Mouse (Mus musculus) regulatory T cell (primary cell): ENCODE measurements at regions not wholly inside any gene's neighbourhood (a gene's known extent, or its start where the extent isn't known, plus 50 kb on each side); places are given as distances from the start of the nearest gene placed in this dataset.

ENCODE experiments used
- in situ Hi-C: fragments of 300-600 bp; cut with MboI, MseI; formaldehyde crosslinking; loops from one replicate; pipeline ENCODE4 v1.15.1; 2025; ENCODE audit warnings: high pct_unique_total_duplicates

DNA sequence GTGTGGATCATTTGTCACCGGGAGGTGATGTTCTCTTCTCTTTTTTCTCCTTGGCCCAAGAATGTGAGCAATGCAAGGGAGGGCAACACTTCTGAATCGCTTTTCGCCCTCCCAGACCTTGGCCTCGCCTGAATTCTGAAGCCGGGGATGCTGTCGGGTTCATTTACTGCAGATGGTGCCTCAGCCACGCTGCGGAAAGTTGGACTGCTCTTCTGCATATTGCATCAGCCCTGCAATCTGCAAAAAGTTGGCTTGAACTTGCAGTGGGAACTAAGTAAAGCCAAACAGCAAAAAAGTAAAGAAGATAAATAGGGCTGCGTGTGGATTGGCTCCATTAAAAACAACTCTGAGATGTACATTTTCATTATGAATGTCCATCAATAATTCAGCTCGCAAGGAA, 55.9 kb upstream of the Dok5 start:
- in situ Hi-C loops = no loop called here

DNA sequence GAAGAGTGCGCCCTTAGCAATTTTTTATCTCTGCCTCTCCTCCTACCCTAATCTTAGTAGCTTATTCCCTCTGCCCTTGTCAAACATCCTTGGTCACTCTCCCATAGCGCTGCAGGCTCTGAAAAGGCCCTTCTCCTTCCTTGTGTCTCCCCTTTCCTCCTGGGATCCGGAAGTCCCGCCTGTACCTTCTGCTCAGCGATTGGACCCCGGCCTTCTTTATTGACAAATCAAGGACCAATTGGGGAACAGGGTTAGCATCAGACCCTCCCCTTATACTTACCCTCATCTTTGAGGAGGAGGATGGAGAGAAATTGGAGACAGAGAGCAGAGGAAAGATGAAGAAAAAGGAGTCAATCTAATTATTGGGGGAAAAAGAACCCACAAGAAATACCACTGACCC, 57.9 kb upstream of the Dok5 start:
- in situ Hi-C loops = no loop called here

DNA sequence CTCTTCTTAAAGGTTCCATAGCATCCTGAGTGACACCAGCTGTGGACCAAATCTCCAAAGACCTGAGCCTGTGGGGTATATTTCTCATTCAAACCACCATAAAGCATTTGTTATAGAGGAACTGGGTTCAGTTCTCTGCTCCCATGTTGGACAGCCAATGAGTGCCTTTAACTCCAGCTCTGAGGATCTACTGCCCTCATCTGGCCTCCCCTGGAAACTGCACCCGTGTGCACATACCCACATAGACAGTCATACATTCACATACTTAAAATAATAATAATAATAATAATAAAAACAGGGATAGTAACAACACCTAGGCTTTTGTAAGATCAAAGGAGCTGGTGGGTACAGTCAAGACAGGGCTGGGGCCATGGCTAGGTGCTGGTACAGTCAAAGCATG, 58.8 kb upstream of the Dok5 start:
- in situ Hi-C loops = no loop called here

DNA sequence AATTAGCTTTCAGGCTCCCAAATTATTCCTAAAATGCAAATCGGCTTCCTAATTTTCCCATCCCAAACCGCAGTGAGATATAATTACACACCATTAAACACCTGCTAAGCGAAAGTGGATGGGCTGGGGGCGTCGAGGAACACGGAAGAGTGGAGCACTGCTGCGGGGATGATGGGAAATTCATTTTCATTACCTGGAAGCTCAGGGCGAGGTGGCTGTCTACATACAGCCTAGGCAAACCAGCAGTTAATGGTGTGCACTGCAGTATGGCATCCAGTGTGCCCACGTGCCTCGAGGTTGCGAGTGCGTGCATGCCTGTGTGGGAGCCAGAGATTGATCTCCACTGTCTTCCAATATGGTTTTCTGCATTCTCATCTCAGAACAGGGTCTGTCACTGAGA, 62.6 kb upstream of the Dok5 start:
- in situ Hi-C loops = no loop called here

DNA sequence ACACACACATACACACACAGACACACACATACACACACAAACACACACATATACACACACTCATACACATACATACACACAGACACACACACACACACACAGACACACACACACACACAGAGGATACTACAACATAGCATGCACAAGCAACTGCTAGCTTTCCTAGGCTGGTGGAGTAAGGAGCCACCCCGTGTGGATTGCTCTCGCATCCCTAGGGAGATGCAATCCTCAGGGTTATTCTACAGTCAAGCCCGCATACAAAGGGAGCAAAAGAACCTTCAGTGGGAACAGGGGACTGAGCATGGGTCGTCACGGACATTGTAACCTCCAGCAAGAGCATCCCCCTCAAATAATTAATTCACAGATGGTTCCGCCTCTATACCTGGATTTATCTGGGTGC, 63.1 kb upstream of the Dok5 start:
- in situ Hi-C loops = no loop called here

DNA sequence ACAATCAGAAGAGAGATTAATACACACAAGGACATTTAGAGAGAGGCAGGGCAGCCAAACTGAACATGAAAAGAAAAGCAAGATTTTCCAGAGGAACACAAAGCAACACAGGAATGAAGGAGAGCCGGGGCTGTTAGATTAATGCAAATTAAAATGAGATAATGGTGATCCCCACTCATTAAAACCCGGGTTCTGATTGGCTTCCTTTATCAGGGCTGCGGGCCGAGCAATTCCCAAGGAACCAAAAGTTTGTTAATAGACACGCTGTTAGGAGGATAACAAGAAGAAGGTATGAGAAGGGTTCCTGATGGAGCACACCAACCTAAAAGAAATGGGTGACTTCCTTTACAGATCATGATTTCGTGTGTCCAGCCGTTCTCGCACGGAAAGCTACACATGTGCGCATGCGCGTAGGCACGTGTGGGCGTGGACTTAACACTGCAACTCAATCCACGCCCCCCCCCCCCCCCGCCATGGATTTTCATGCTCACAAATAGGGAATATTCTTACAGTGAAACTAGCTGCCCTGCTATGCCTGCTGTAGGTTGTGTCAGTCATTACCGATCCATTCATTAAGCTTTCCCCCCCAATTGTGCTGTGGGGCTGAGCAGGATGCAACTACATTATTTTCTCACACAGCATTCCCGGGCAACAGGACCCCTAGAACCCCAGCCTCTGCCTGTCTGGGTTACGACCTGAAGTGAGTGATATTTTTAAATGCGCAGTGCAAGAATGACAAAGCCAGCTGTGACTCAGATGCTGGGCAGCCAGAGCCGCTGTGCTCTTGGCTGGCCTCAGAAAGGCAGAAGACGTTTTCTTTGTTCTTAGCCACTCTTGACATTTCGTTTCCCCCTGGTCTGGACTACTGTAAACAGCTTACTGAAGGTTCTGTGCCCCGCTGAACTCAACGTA, 60.5 kb upstream of the 4930470P17Rik start:
- in situ Hi-C loops = no loop called here

DNA sequence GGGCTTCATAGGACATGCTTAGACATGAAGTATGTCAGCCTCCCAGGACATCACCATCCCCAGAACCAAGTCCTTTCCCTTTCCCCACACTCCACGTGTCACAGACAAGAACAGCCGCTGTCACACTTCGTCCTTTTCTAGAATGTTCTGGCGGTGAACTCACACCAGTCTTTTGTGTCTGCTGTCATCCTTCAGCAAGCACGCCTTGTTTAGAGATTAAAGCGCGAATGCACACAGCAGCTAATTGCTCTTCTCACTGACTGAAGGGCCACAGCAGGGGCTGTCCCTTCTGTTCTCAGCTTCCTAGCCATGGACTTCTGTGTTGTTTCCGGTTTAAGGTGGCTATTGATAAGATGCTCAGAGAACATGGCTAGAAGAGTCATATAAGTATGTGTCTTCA, 57.5 kb upstream of the 4930470P17Rik start:
- in situ Hi-C loops = loop anchor here (5.0 kb wide), 1 partner anchor 83 kb away; no protein-coding TSS in a partner anchor

DNA sequence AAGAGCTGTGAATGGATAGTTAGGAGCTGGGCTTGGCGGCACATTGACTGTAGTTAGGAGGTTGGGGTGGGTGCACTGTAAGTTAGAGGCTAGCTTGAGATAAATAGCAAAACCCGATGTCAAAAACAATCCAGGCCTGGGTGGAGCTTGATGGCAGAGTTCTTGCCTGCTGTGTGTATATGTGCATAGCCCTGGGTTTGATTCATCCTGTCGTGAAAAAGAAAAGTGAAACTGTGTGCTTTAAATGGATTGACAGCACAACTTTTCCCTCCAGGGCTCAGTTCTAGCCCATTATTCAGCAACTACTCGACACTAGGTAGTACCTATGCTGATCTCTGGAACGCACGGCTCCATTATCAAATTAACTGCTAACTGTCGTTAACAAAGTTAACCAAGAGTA, 56.7 kb upstream of the 4930470P17Rik start:
- in situ Hi-C loops = loop anchor here (5.0 kb wide), 1 partner anchor 84 kb away; no protein-coding TSS in a partner anchor

DNA sequence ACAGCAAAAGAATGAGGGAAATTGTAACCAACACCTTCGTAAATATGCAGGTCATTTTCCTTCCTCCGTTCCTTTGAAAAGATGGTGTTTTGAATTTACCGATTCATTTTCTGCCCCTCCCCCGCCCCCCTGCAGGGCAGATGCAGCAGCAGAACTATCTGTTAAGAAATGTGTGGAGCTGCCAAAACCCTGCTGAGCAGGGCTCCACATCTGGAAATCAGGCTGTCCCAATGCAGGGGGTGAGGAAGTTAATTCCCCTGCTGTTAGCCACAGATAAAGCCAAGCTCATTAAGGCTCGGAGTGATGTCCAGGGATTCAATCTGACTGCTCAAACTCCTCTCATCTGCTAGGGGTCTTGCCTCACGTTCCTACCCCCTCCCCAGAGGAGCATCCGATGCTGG, 56.0 kb upstream of the 4930470P17Rik start:
- in situ Hi-C loops = loop anchor here (5.0 kb wide), 1 partner anchor 84 kb away; no protein-coding TSS in a partner anchor

DNA sequence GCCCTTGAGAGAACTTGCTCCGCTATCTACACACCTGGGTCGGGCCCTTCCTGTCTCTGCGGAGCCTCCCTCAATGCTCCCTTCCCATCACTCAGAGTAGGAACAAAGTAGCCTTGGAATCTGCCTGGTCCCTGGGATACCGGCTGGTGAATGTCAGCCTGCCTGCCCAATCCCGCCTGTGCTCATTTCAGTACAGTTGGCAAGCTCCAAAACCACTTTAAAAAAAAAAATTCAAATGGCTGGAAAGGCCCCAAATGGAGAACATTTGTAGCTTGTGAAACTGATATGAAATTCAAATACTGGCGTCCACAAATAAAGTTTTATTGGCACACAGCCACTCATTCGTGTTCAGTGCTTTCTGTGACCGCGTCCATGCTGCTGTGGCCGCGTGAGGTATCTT, 50.3 kb upstream of the 4930470P17Rik start:
- in situ Hi-C loops = no loop called here
